Mouse (Mus musculus) lung, adult 2 months (tissue): ENCODE data around the gene Tec.

Experiments
- CTCF ChIP-seq: fragments of 200-500 bp; IDR thresholded peaks from 2 replicates; pipeline ENCODE4 v1.5.1; 2011; ENCODE audit warnings: mild to moderate bottlenecking, low read length, control low read depth; ENCODE audit not compliant: insufficient read depth
- POLR2A ChIP-seq: fragments of 200-500 bp; IDR thresholded peaks from 2 replicates; pipeline ENCODE4 v1.6.1; 2011; ENCODE audit warnings: low read depth, mild to moderate bottlenecking, control low read depth, low read length, borderline replicate concordance; ENCODE audit errors: extremely low read depth

GRCm38 (mm10) chr5:72867036-72867672, 1.1 kb downstream of the Tec start:
- TF ChIP-seq POLR2A (no peak), CTCF (no peak)
